Mouse (Mus musculus) thymus, adult 2 months (tissue): Measurements from ENCODE around the gene Fxr2.

Source experiments
- CTCF ChIP-seq: fragments of 200-500 bp; IDR thresholded peaks from 2 replicates; pipeline ENCODE4 v1.5.1; 2012; ENCODE audit warnings: mild to moderate bottlenecking, control low read depth, low read length, moderate library complexity, borderline replicate concordance; ENCODE audit not compliant: control insufficient read depth, poor library complexity, insufficient read depth; ENCODE audit errors: extremely low read depth
- POLR2A ChIP-seq: fragments of 200-500 bp; IDR thresholded peaks from 2 replicates; pipeline ENCODE4 v1.6.1; 2012; ENCODE audit warnings: mild to moderate bottlenecking, low read length, control low read depth, moderate library complexity; ENCODE audit not compliant: control insufficient read depth, poor library complexity, insufficient read depth; ENCODE audit errors: extremely low read depth

GRCm38 (mm10) chr11:69604795-69605664, 27.8 kb upstream of the Fxr2 start:
- TF ChIP-seq POLR2A (no peak), CTCF (no peak)
